In genomic region chr7:143057667-143058220, GRCm38 (mm10) we compare ENCODE assay signal across 8 mouse cellular contexts. TPM values are rescaled to one million over a fixed set of nuclear protein-coding genes. Genes with fewer than 3 reads are reported as not detected.
DNase-seq lines count a peak whose midpoint lies in the region; ATAC-seq and TF ChIP-seq lines count a peak whose summit lies in the region.

No protein-coding gene starts in this region.

- no peaks in the 10 kb centered on the region for H3K9me3 ChIP-seq in embryonic facial prominence, embryonic 12.5 days
- H3K9me3 ChIP-seq in embryonic facial prominence, embryonic 10.5 days = no peaks in the 10 kb centered on the region
- no peaks in the 10 kb centered on the region for H3K9me3 ChIP-seq in midbrain, embryonic 13.5 days
- H3K9me3 ChIP-seq in midbrain, embryonic 11.5 days (ENCODE audit: control insufficient read depth, low read length) = no peaks in the 10 kb centered on the region
- H3K9me3 ChIP-seq in limb, embryonic 14.5 days (ENCODE audit: control insufficient read depth, low read length) = no peaks in the 10 kb centered on the region
- no peaks in the 10 kb centered on the region for H3K9me3 ChIP-seq in stomach, embryonic 16.5 days (replicated peaks; ENCODE audit: control insufficient read depth, low read length)
- no peaks in the 10 kb centered on the region for H3K9me3 ChIP-seq in forebrain, embryonic 14.5 days (replicated peaks; ENCODE audit: control insufficient read depth, low read length)

- no peak overlapping the region for H3K9ac ChIP-seq in embryonic facial prominence, embryonic 12.5 days
- H3K9ac ChIP-seq in midbrain, embryonic 13.5 days (replicated peaks) = no peak overlapping the region
- H3K9ac ChIP-seq in midbrain, embryonic 11.5 days (ENCODE audit: low read length) = no peak overlapping the region
- H3K9ac ChIP-seq in limb, embryonic 14.5 days (ENCODE audit: low read depth, low read length, severe bottlenecking) = no peak overlapping the region
- H3K9ac ChIP-seq in stomach, embryonic 16.5 days (ENCODE audit: low read length) = peak overlapping the region; percentile 23; the same call in 1 of the 2 replicates
- H3K9ac ChIP-seq in forebrain, embryonic 14.5 days (ENCODE audit: low read length) = no peak overlapping the region

- no peak for DNase-seq in embryonic facial prominence, embryonic 10.5 days (ENCODE audit: low spot score)
- DNase-seq in midbrain, embryonic 11.5 days (ENCODE audit: low spot score, missing footprints) = no peak
- no peak for DNase-seq in limb, embryonic 14.5 days (ENCODE audit: low spot score)
- DNase-seq in right cerebral cortex, postnatal 25 days = no peak
- no peak for DNase-seq in forebrain, embryonic 14.5 days (ENCODE audit: low spot score)

- H3K4me1 ChIP-seq in embryonic facial prominence, embryonic 12.5 days = peaks cover 40% of the 10 kb centered on the region
- peaks cover 54% of the 10 kb centered on the region for H3K4me1 ChIP-seq in embryonic facial prominence, embryonic 10.5 days
- H3K4me1 ChIP-seq in midbrain, embryonic 13.5 days (replicated peaks) = peaks cover 45% of the 10 kb centered on the region
- H3K4me1 ChIP-seq in midbrain, embryonic 11.5 days (ENCODE audit: control insufficient read depth, insufficient read depth, low read length) = peaks cover 21% of the 10 kb centered on the region
- peaks cover 50% of the 10 kb centered on the region for H3K4me1 ChIP-seq in limb, embryonic 14.5 days (ENCODE audit: control insufficient read depth, insufficient read depth, low read length)
- peaks cover 61% of the 10 kb centered on the region for H3K4me1 ChIP-seq in stomach, embryonic 16.5 days (ENCODE audit: control insufficient read depth, insufficient read depth, low read length)
- peaks cover 15% of the 10 kb centered on the region for H3K4me1 ChIP-seq in forebrain, embryonic 14.5 days (ENCODE audit: control insufficient read depth, insufficient read depth, low read length)

- peak overlapping the region; percentile 54; the same call in 1 of the 2 replicates for H3K27ac ChIP-seq in embryonic facial prominence, embryonic 12.5 days
- no peak overlapping the region; the same call in 1 of the 2 replicates for H3K27ac ChIP-seq in embryonic facial prominence, embryonic 10.5 days (replicated peaks)
- 0 out of 2 replicates have a peak overlapping the region, but pooled peaks have one; percentile 14 for H3K27ac ChIP-seq in midbrain, embryonic 13.5 days
- no peak overlapping the region for H3K27ac ChIP-seq in midbrain, embryonic 11.5 days (ENCODE audit: low read depth, low read length)
- peak overlapping the region; percentile 65 for H3K27ac ChIP-seq in limb, embryonic 14.5 days (replicated peaks; ENCODE audit: low read depth, low read length)
- H3K27ac ChIP-seq in stomach, embryonic 16.5 days (ENCODE audit: low read length) = peak overlapping the region; percentile 84
- no peak overlapping the region for H3K27ac ChIP-seq in forebrain, embryonic 14.5 days (ENCODE audit: low read depth, low read length)

- no peak for ATAC-seq in embryonic facial prominence, embryonic 12.5 days (ENCODE audit: insufficient number of reproducible peaks, insufficient read depth, low FRiP score, low TSS enrichment)
- no peak for ATAC-seq in midbrain, embryonic 13.5 days
- no peak for ATAC-seq in midbrain, embryonic 11.5 days (ENCODE audit: low FRiP score)
- ATAC-seq in limb, embryonic 14.5 days (ENCODE audit: low FRiP score, low read depth) = no peak
- no peak for ATAC-seq in stomach, embryonic 16.5 days (ENCODE audit: insufficient read depth, low FRiP score)
- no peak for ATAC-seq in forebrain, embryonic 14.5 days

- no peak overlapping the region for H3K4me2 ChIP-seq in embryonic facial prominence, embryonic 12.5 days (replicated peaks)
- no peak overlapping the region for H3K4me2 ChIP-seq in midbrain, embryonic 13.5 days (replicated peaks)
- H3K4me2 ChIP-seq in midbrain, embryonic 11.5 days = no peak overlapping the region
- H3K4me2 ChIP-seq in limb, embryonic 14.5 days (replicated peaks; ENCODE audit: low read depth, low read length, severe bottlenecking) = no peak overlapping the region
- H3K4me2 ChIP-seq in stomach, embryonic 16.5 days (ENCODE audit: low read depth, low read length) = peak overlapping the region; percentile 31
- no peak overlapping the region for H3K4me2 ChIP-seq in forebrain, embryonic 14.5 days (ENCODE audit: low read length)

- no peak overlapping the region for H3K4me3 ChIP-seq in embryonic facial prominence, embryonic 12.5 days
- no peak overlapping the region for H3K4me3 ChIP-seq in embryonic facial prominence, embryonic 10.5 days
- no peak overlapping the region for H3K4me3 ChIP-seq in midbrain, embryonic 13.5 days (replicated peaks)
- H3K4me3 ChIP-seq in midbrain, embryonic 11.5 days (ENCODE audit: low read depth, low read length) = no peak overlapping the region
- H3K4me3 ChIP-seq in limb, embryonic 14.5 days (replicated peaks; ENCODE audit: low read length) = no peak overlapping the region
- peak overlapping the region; percentile 5; the same call in 1 of the 2 replicates for H3K4me3 ChIP-seq in stomach, embryonic 16.5 days (replicated peaks; ENCODE audit: low read length)
- H3K4me3 ChIP-seq in forebrain, embryonic 14.5 days (ENCODE audit: low read depth, low read length) = no peak overlapping the region

- no peak for TF ChIP-seq POLR2A in limb, embryonic 14.5 days (IDR thresholded peaks at IDR 0.05; ENCODE audit: borderline replicate concordance, extremely low read depth, insufficient read depth, insufficient read length)

- peaks cover 32% of the 10 kb centered on the region for H3K36me3 ChIP-seq in embryonic facial prominence, embryonic 12.5 days
- H3K36me3 ChIP-seq in embryonic facial prominence, embryonic 10.5 days (replicated peaks) = peaks cover 80% of the 10 kb centered on the region
- H3K36me3 ChIP-seq in midbrain, embryonic 13.5 days = peaks cover 15% of the 10 kb centered on the region
- peaks cover under 1% of the 10 kb centered on the region; the same call in 1 of the 2 replicates for H3K36me3 ChIP-seq in midbrain, embryonic 11.5 days (ENCODE audit: control insufficient read depth, insufficient read depth, low read length)
- H3K36me3 ChIP-seq in limb, embryonic 14.5 days (ENCODE audit: control insufficient read depth, insufficient read depth, low read length) = peaks cover 59% of the 10 kb centered on the region
- peaks cover 6% of the 10 kb centered on the region; the same call in 1 of the 2 replicates for H3K36me3 ChIP-seq in stomach, embryonic 16.5 days (ENCODE audit: control insufficient read depth, insufficient read depth, low read length)
- peaks cover 13% of the 10 kb centered on the region for H3K36me3 ChIP-seq in forebrain, embryonic 14.5 days (ENCODE audit: control insufficient read depth, insufficient read depth, low read length)

- H3K27me3 ChIP-seq in embryonic facial prominence, embryonic 12.5 days = no peaks in the 10 kb centered on the region
- no peaks in the 10 kb centered on the region for H3K27me3 ChIP-seq in embryonic facial prominence, embryonic 10.5 days (replicated peaks; ENCODE audit: low read depth, poor library complexity, severe bottlenecking)
- no peaks in the 10 kb centered on the region for H3K27me3 ChIP-seq in midbrain, embryonic 13.5 days
- no peaks in the 10 kb centered on the region for H3K27me3 ChIP-seq in midbrain, embryonic 11.5 days (ENCODE audit: control insufficient read depth, insufficient read depth, low read length)
- no peaks in the 10 kb centered on the region for H3K27me3 ChIP-seq in limb, embryonic 14.5 days (ENCODE audit: control insufficient read depth, insufficient read depth, low read length)
- H3K27me3 ChIP-seq in stomach, embryonic 16.5 days (ENCODE audit: control insufficient read depth, insufficient read depth, low read length) = no peaks in the 10 kb centered on the region
- no peaks in the 10 kb centered on the region for H3K27me3 ChIP-seq in forebrain, embryonic 14.5 days (replicated peaks; ENCODE audit: control insufficient read depth, insufficient read depth, low read length)

- WGBS in embryonic facial prominence, embryonic 12.5 days = 81% methylated on average over 9 of the region's 9 CpGs
- WGBS in embryonic facial prominence, embryonic 10.5 days = 81% methylated on average over 9 of the region's 9 CpGs
- 91% methylated on average over 9 of the region's 9 CpGs for WGBS in midbrain, embryonic 13.5 days
- WGBS in midbrain, embryonic 11.5 days = 84% methylated on average over 9 of the region's 9 CpGs
- WGBS in limb, embryonic 14.5 days = 83% methylated on average over 9 of the region's 9 CpGs
- 43% methylated on average over 9 of the region's 9 CpGs for WGBS in stomach, embryonic 16.5 days
- WGBS in forebrain, embryonic 14.5 days = 91% methylated on average over 9 of the region's 9 CpGs

RNA-seq across cellular contexts. Expression of gene Cd81, which starts 5.2 kb away (rescaled TPM):
- polyA plus RNA-seq in embryonic facial prominence, embryonic 12.5 days (2016; fragmentation: Nextera tagmentation; extraction: Ambion mirVana) = 318 and 332 TPM in 2 replicates
- polyA plus RNA-seq in embryonic facial prominence, embryonic 10.5 days (2016; fragmentation: Nextera tagmentation; extraction: Ambion mirVana) = 251 and 255 TPM in 2 replicates
- polyA plus RNA-seq in midbrain, embryonic 13.5 days (2015; fragmentation: Nextera tagmentation; extraction: Ambion mirVana) = 248 and 257 TPM in 2 replicates
- polyA plus RNA-seq in midbrain, embryonic 11.5 days (2014; fragmentation: Nextera tagmentation; extraction: Ambion mirVana) = 256 and 276 TPM in 2 replicates
- 456 and 528 TPM in 2 replicates for polyA plus RNA-seq in limb, embryonic 14.5 days (2012; rRNA removed)
- 658 and 696 TPM in 2 replicates for polyA plus RNA-seq in limb, embryonic 14.5 days (2014; fragmentation: Nextera tagmentation; extraction: Ambion mirVana)
- polyA plus RNA-seq in stomach, embryonic 16.5 days (2015; fragmentation: Nextera tagmentation; extraction: Ambion mirVana) = 638 and 686 TPM in 2 replicates
- polyA plus RNA-seq in forebrain, embryonic 14.5 days (2014; fragmentation: Nextera tagmentation; extraction: Ambion mirVana) = 343 and 345 TPM in 2 replicates

RNA-seq across cellular contexts. Expression of gene Tssc4, which starts 11.3 kb away (rescaled TPM):
- polyA plus RNA-seq in embryonic facial prominence, embryonic 12.5 days (2016; fragmentation: Nextera tagmentation; extraction: Ambion mirVana) = 106 and 107 TPM in 2 replicates
- 130 and 132 TPM in 2 replicates for polyA plus RNA-seq in embryonic facial prominence, embryonic 10.5 days (2016; fragmentation: Nextera tagmentation; extraction: Ambion mirVana)
- 102 and 104 TPM in 2 replicates for polyA plus RNA-seq in midbrain, embryonic 13.5 days (2015; fragmentation: Nextera tagmentation; extraction: Ambion mirVana)
- polyA plus RNA-seq in midbrain, embryonic 11.5 days (2014; fragmentation: Nextera tagmentation; extraction: Ambion mirVana) = 61.1 and 63.8 TPM in 2 replicates
- polyA plus RNA-seq in limb, embryonic 14.5 days (2012; rRNA removed) = 130 and 174 TPM in 2 replicates
- 65.0 and 67.0 TPM in 2 replicates for polyA plus RNA-seq in limb, embryonic 14.5 days (2014; fragmentation: Nextera tagmentation; extraction: Ambion mirVana)
- 75.8 and 84.7 TPM in 2 replicates for polyA plus RNA-seq in stomach, embryonic 16.5 days (2015; fragmentation: Nextera tagmentation; extraction: Ambion mirVana)
- polyA plus RNA-seq in forebrain, embryonic 14.5 days (2014; fragmentation: Nextera tagmentation; extraction: Ambion mirVana) = 97.5 and 106 TPM in 2 replicates

RNA-seq across cellular contexts. Expression of gene Trpm5, which starts 36.7 kb away (rescaled TPM):
- 5.2 and 6.2 TPM in 2 replicates for polyA plus RNA-seq in embryonic facial prominence, embryonic 12.5 days (2016; fragmentation: Nextera tagmentation; extraction: Ambion mirVana)
- 0.60 and 0.77 TPM in 2 replicates for polyA plus RNA-seq in embryonic facial prominence, embryonic 10.5 days (2016; fragmentation: Nextera tagmentation; extraction: Ambion mirVana)
- 0.95 and 1.2 TPM in 2 replicates for polyA plus RNA-seq in midbrain, embryonic 13.5 days (2015; fragmentation: Nextera tagmentation; extraction: Ambion mirVana)
- polyA plus RNA-seq in midbrain, embryonic 11.5 days (2014; fragmentation: Nextera tagmentation; extraction: Ambion mirVana) = 0.57 and 0.70 TPM in 2 replicates
- 63.4 and 71.2 TPM in 2 replicates for polyA plus RNA-seq in limb, embryonic 14.5 days (2012; rRNA removed)
- polyA plus RNA-seq in limb, embryonic 14.5 days (2014; fragmentation: Nextera tagmentation; extraction: Ambion mirVana) = 24.1 and 24.2 TPM in 2 replicates
- 18.3 and 18.5 TPM in 2 replicates for polyA plus RNA-seq in stomach, embryonic 16.5 days (2015; fragmentation: Nextera tagmentation; extraction: Ambion mirVana)
- polyA plus RNA-seq in forebrain, embryonic 14.5 days (2014; fragmentation: Nextera tagmentation; extraction: Ambion mirVana) = 1.4 and 2.0 TPM in 2 replicates

RNA-seq across cellular contexts. Expression of gene Kcnq1, which starts 48.4 kb away (rescaled TPM):
- 0.73 and 2.0 TPM in 2 replicates for polyA plus RNA-seq in embryonic facial prominence, embryonic 12.5 days (2016; fragmentation: Nextera tagmentation; extraction: Ambion mirVana)
- polyA plus RNA-seq in embryonic facial prominence, embryonic 10.5 days (2016; fragmentation: Nextera tagmentation; extraction: Ambion mirVana) = 1.0 and 1.5 TPM in 2 replicates
- polyA plus RNA-seq in midbrain, embryonic 13.5 days (2015; fragmentation: Nextera tagmentation; extraction: Ambion mirVana) = 0.82 and 0.89 TPM in 2 replicates
- 1.1 and 1.6 TPM in 2 replicates for polyA plus RNA-seq in midbrain, embryonic 11.5 days (2014; fragmentation: Nextera tagmentation; extraction: Ambion mirVana)
- 1.7 and 2.7 TPM in 2 replicates for polyA plus RNA-seq in limb, embryonic 14.5 days (2012; rRNA removed)
- polyA plus RNA-seq in limb, embryonic 14.5 days (2014; fragmentation: Nextera tagmentation; extraction: Ambion mirVana) = 1.3 and 1.5 TPM in 2 replicates
- polyA plus RNA-seq in stomach, embryonic 16.5 days (2015; fragmentation: Nextera tagmentation; extraction: Ambion mirVana) = 10.0 and 10.1 TPM in 2 replicates
- 0.90 and 2.1 TPM in 2 replicates for polyA plus RNA-seq in forebrain, embryonic 14.5 days (2014; fragmentation: Nextera tagmentation; extraction: Ambion mirVana)

RNA-seq across cellular contexts. Expression of gene Tspan32, which starts 52.9 kb away (rescaled TPM):
- polyA plus RNA-seq in embryonic facial prominence, embryonic 12.5 days (2016; fragmentation: Nextera tagmentation; extraction: Ambion mirVana) = 1.9 and 3.3 TPM in 2 replicates
- polyA plus RNA-seq in embryonic facial prominence, embryonic 10.5 days (2016; fragmentation: Nextera tagmentation; extraction: Ambion mirVana) = 4.4 and 4.6 TPM in 2 replicates
- 0.50 and 0.72 TPM in 2 replicates for polyA plus RNA-seq in midbrain, embryonic 13.5 days (2015; fragmentation: Nextera tagmentation; extraction: Ambion mirVana)
- 5.0 and 6.2 TPM in 2 replicates for polyA plus RNA-seq in midbrain, embryonic 11.5 days (2014; fragmentation: Nextera tagmentation; extraction: Ambion mirVana)
- polyA plus RNA-seq in limb, embryonic 14.5 days (2012; rRNA removed) = 5.1 and 5.5 TPM in 2 replicates
- polyA plus RNA-seq in limb, embryonic 14.5 days (2014; fragmentation: Nextera tagmentation; extraction: Ambion mirVana) = 6.0 and 7.3 TPM in 2 replicates
- polyA plus RNA-seq in stomach, embryonic 16.5 days (2015; fragmentation: Nextera tagmentation; extraction: Ambion mirVana) = 4.1 and 6.0 TPM in 2 replicates
- polyA plus RNA-seq in forebrain, embryonic 14.5 days (2014; fragmentation: Nextera tagmentation; extraction: Ambion mirVana) = 0.61 and 1.2 TPM in 2 replicates

Comparison
In these comparisons a context has a peak if more than half of its experiments do, and no peak if none do; other contexts are left out.
1. H3K27ac ChIP-seq: peak in embryonic facial prominence, embryonic 12.5 days (single experiment), midbrain, embryonic 13.5 days (single experiment), limb, embryonic 14.5 days (single experiment) and stomach, embryonic 16.5 days (single experiment); none in embryonic facial prominence, embryonic 10.5 days (single experiment), midbrain, embryonic 11.5 days (single experiment) and forebrain, embryonic 14.5 days (single experiment).